Mouse (Mus musculus) kidney, embryonic 15.5 days (tissue): Measurements from ENCODE around the gene Fbxo6. TPM values are rescaled to one million over a fixed set of nuclear protein-coding genes. Genes with fewer than 3 reads are reported as not detected.
A peak's percentile ranks its signal among the peaks of the same experiment; 100 is the strongest.

Source experiments
- ATAC-seq: fragments of 200-750 bp; cut with Nextera tagmentation; replicated peaks from 2 replicates; pipeline ENCODE4 v1.8.0; 2017; ENCODE audit warnings: moderate TSS enrichment; ENCODE audit not compliant: low FRiP score
- H3K27ac ChIP-seq: fragments of 300-500 bp; sonication (generic); 2 replicates; pipeline ENCODE4 v1.5.1; 2015; ENCODE audit warnings: mild to moderate bottlenecking, inconsistent platforms
- H3K27me3 ChIP-seq: fragments of 300-500 bp; sonication (generic); 2 replicates; pipeline ENCODE4 v1.6.1; 2015; ENCODE audit warnings: inconsistent platforms
- H3K36me3 ChIP-seq: fragments of 300-500 bp; sonication (generic); 2 replicates; pipeline ENCODE4 v1.6.1; 2015; ENCODE audit warnings: inconsistent platforms
- H3K4me1 ChIP-seq: fragments of 300-500 bp; sonication (generic); 2 replicates; pipeline ENCODE4 v1.6.1; 2015; ENCODE audit warnings: inconsistent platforms
- H3K4me2 ChIP-seq: fragments of 300-500 bp; sonication (generic); 2 replicates; pipeline ENCODE4 v1.6.1; 2015; ENCODE audit warnings: moderate library complexity, mild to moderate bottlenecking, inconsistent platforms
- H3K4me3 ChIP-seq: fragments of 300-500 bp; sonication (generic); replicated peaks from 2 replicates; pipeline ENCODE4 v1.5.1; 2015; ENCODE audit warnings: mild to moderate bottlenecking, inconsistent platforms
- H3K9ac ChIP-seq: fragments of 300-500 bp; sonication (generic); 2 replicates; pipeline ENCODE4 v1.6.1; 2015; ENCODE audit warnings: mild to moderate bottlenecking, inconsistent platforms
- H3K9me3 ChIP-seq: fragments of 300-500 bp; sonication (generic); replicated peaks from 2 replicates; pipeline ENCODE4 v1.6.1; 2016; ENCODE audit warnings: inconsistent platforms
- WGBS: fragments of 180-500 bp; shearing (Covaris S2); methylation state at CpG from one replicate; pipeline ENCODE4 v1.1.7; 2015; ENCODE audit warnings: mixed read lengths; 5-methylcytosine and 5-hydroxymethylcytosine counted together
- polyA plus RNA-seq: library from polyadenylated mRNA; unstranded; fragments of >200 nt; fragmentation: Nextera tagmentation; extraction: Ambion mirVana; gene quantifications from 2 replicates; pipeline ENCODE4 v1.2.1, GENCODE M21; 2015

Fbxo6 gene
- polyA plus RNA-seq, 1 experiment from 2014 or later = 19.9 TPM

- H3K27me3 ChIP-seq = peaks cover 65% of the 10 kb centered on the region
- ATAC-seq = peak; percentile 84
- H3K4me2 ChIP-seq = peak overlapping the region; percentile 99
- H3K4me3 ChIP-seq = peak overlapping the region; percentile 64
- peak overlapping the region; percentile 59 for H3K9ac ChIP-seq
- WGBS = under 1% methylated on average over 49 of the region's 55 CpGs
- H3K9me3 ChIP-seq = no peaks in the 10 kb centered on the region
- no peaks in the 10 kb centered on the region for H3K36me3 ChIP-seq
- H3K27ac ChIP-seq = peak overlapping the region; percentile 60
- peaks cover 46% of the 10 kb centered on the region for H3K4me1 ChIP-seq
Observed at GRCm38 (mm10) chr4:148159544-148160435, 7.8 kb upstream of the Fbxo6 start.

GRCm38 (mm10) chr4:148158436-148159348 lies 6.8 kb upstream of the Fbxo6 start:
- H3K9ac ChIP-seq = peak overlapping the region; percentile 59
- WGBS = 33% methylated on average over 27 of the region's 27 CpGs
- no peak overlapping the region for H3K27ac ChIP-seq

DNA sequence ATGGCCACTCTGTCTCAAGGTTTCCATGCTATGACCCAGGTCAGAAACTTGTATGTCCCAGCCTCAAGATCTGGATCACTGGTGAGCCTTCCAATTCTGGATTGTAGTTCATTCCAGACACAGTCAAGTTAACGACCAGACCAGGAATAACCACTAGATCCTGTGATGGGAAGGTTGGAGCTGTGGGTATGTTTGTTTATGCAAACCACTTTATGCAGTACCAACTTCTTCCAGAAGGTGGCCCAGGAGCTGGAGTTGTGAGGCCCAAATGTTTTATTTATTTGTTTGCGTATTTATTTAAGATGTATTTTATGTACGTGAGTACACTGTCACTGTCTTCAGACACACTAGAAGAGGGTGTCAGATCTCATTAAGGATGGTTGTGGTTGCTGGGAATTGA lies 3.0 kb upstream of the Fbxo6 start:
- H3K36me3 ChIP-seq = 0 out of 2 replicates have a peak, but pooled peaks cover 5% of the 10 kb centered on the region
- H3K4me2 ChIP-seq = no peak overlapping the region
- H3K9ac ChIP-seq = no peak overlapping the region
- peaks cover 18% of the 10 kb centered on the region for H3K27me3 ChIP-seq
- H3K9me3 ChIP-seq = no peaks in the 10 kb centered on the region
- ATAC-seq = no peak
- WGBS = 70% methylated on average over 3 of the region's 3 CpGs
- no peak overlapping the region for H3K4me3 ChIP-seq
- H3K27ac ChIP-seq = no peak overlapping the region
- H3K4me1 ChIP-seq = peaks cover 33% of the 10 kb centered on the region

More at GRCm38 (mm10) chr4:148158436-148159348, 6.8 kb upstream of the Fbxo6 start:
- Histone ChIP-seq H3K36me3 (0 out of 2 replicates have a peak, but pooled peaks cover 5% of the 10 kb centered on the region), H3K4me1 (peaks cover 35% of the 10 kb centered on the region), H3K4me2 (peak overlapping the region; percentile 99), H3K4me3 (peak overlapping the region; percentile 64), H3K27me3 (peaks cover 54% of the 10 kb centered on the region), H3K9me3 (no peaks in the 10 kb centered on the region)
- no peak for ATAC-seq

- H3K9me3 ChIP-seq = no peaks in the 10 kb centered on the region
- 0 out of 2 replicates have a peak, but pooled peaks cover 5% of the 10 kb centered on the region for H3K36me3 ChIP-seq
- no peak overlapping the region for H3K4me2 ChIP-seq
- H3K27me3 ChIP-seq = peaks cover 16% of the 10 kb centered on the region
- peaks cover 34% of the 10 kb centered on the region for H3K4me1 ChIP-seq
- 88% methylated on average over 4 of the region's 4 CpGs for WGBS
- H3K4me3 ChIP-seq = no peak overlapping the region
- H3K9ac ChIP-seq = no peak overlapping the region
- no peak for ATAC-seq
- no peak overlapping the region for H3K27ac ChIP-seq
Observed at GRCm38 (mm10) chr4:148154006-148154405, 2.1 kb upstream of the Fbxo6 start.

- peaks cover 7% of the 10 kb centered on the region; the same call in 1 of the 2 replicates for H3K36me3 ChIP-seq
- H3K4me3 ChIP-seq = no peak overlapping the region
- no peaks in the 10 kb centered on the region for H3K9me3 ChIP-seq
- H3K27ac ChIP-seq = no peak overlapping the region
- H3K4me1 ChIP-seq = peaks cover 32% of the 10 kb centered on the region
- 0 out of 2 replicates have a peak, but pooled peaks cover 6% of the 10 kb centered on the region for H3K27me3 ChIP-seq
- H3K9ac ChIP-seq = no peak overlapping the region
- WGBS = 79% methylated on average over 5 of the region's 5 CpGs
- no peak for ATAC-seq
- H3K4me2 ChIP-seq = 0 out of 2 replicates have a peak overlapping the region, but pooled peaks have one; percentile 97
Observed at GRCm38 (mm10) chr4:148152547-148152946, 607 bp upstream of the Fbxo6 start.

DNA sequence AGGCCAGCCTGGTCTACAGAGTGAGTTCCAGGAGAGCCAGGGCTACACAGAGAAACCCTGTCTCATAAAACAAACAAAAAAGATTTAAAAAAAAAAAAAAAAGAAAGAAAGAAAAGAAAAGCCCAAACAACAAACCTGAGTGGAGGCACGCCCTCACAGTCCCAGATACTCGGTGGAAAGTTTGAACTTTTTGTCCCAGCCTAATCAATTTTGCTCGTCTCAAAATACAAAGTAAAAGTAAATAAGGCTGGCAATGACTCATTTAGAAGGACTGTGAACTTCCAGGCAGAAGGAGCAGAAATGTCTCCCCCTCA lies 1.0 kb downstream of the Fbxo6 start:
- peak overlapping the region; percentile 89 for H3K27ac ChIP-seq
- no peaks in the 10 kb centered on the region for H3K9me3 ChIP-seq
- H3K4me3 ChIP-seq = peak overlapping the region; percentile 72
- H3K36me3 ChIP-seq = peaks cover 17% of the 10 kb centered on the region
- no peak for ATAC-seq
- H3K4me1 ChIP-seq = peaks cover 32% of the 10 kb centered on the region
- peak overlapping the region; percentile 97 for H3K4me2 ChIP-seq
- 15% methylated on average over 3 of the region's 3 CpGs for WGBS
- 0 out of 2 replicates have a peak, but pooled peaks cover 6% of the 10 kb centered on the region for H3K27me3 ChIP-seq
- no peak overlapping the region for H3K9ac ChIP-seq

DNA sequence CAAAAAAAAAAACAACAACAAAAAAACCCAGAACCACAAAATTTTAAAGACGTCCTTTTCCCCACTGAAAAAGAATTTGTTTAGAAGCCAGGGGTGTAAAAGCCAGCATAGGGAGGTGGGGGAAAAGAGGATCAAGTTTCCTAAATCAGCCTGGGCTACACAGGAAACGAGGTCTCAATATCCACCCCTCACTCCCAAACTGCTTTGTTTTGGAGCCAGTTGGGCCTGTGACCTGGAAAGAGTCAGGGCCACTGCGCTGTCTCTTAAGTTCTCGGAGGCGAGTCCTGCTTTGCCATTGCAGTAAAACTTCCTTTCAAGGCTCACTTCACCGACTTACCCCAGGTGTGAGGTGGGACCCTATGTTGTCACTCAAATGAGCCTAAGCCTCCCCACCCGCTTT lies 1.7 kb downstream of the Fbxo6 start:
- no peak overlapping the region for H3K9ac ChIP-seq
- H3K9me3 ChIP-seq = no peaks in the 10 kb centered on the region
- H3K4me1 ChIP-seq = peaks cover 32% of the 10 kb centered on the region
- 32% methylated on average over 7 of the region's 7 CpGs for WGBS
- peak overlapping the region; percentile 89 for H3K27ac ChIP-seq
- H3K36me3 ChIP-seq = peaks cover 24% of the 10 kb centered on the region
- H3K27me3 ChIP-seq = 0 out of 2 replicates have a peak, but pooled peaks cover 6% of the 10 kb centered on the region
- ATAC-seq = no peak
- H3K4me3 ChIP-seq = no peak overlapping the region; the same call in 1 of the 2 replicates
- H3K4me2 ChIP-seq = peak overlapping the region; percentile 97

DNA sequence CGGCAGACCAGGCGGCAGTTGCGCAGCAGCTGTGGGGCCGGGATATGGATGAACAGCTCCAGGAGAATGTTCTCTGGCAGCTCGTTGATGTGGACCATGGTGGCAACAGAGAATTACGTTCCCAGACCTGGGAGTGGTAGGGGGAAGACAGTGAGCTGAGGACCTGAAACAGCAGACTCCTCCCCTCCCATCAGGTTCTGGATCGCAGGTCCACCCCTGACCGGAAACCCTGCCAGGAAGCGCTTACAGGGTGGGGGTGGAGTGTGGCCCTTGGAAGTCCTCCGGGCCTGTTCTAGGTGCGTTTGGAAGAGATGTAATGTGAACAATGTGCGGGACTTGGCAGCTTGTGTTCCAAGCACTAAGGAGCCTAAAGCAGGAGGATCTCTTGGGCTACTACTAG lies 2.4 kb downstream of the Fbxo6 start:
- 29% methylated on average over 12 of the region's 12 CpGs for WGBS
- Histone ChIP-seq H3K27me3 (0 out of 2 replicates have a peak, but pooled peaks cover 6% of the 10 kb centered on the region), H3K4me1 (peaks cover 32% of the 10 kb centered on the region), H3K9me3 (no peaks in the 10 kb centered on the region), H3K27ac (peak overlapping the region; percentile 89), H3K4me2 (peak overlapping the region; percentile 97), H3K9ac (no peak overlapping the region), H3K36me3 (peaks cover 29% of the 10 kb centered on the region), H3K4me3 (no peak overlapping the region)
- ATAC-seq = 0 out of 2 replicates have a peak, but pooled peaks have one; percentile 2

- Histone ChIP-seq H3K4me2 (no peak overlapping the region), H3K9me3 (no peaks in the 10 kb centered on the region), H3K4me1 (peaks cover 32% of the 10 kb centered on the region), H3K9ac (no peak overlapping the region), H3K4me3 (no peak overlapping the region), H3K27ac (no peak overlapping the region), H3K27me3 (0 out of 2 replicates have a peak, but pooled peaks cover 6% of the 10 kb centered on the region), H3K36me3 (peaks cover 24% of the 10 kb centered on the region)
- 96% methylated on average over 2 of the region's 2 CpGs for WGBS
- ATAC-seq = no peak
Observed at GRCm38 (mm10) chr4:148147714-148148113, 4.2 kb downstream of the Fbxo6 start.

GRCm38 (mm10) chr4:148143721-148144120 lies 8.2 kb downstream of the Fbxo6 start:
- ATAC-seq = no peak
- WGBS = 88% methylated on average over 5 of the region's 5 CpGs
- H3K4me2 ChIP-seq = no peak overlapping the region
- H3K4me3 ChIP-seq = no peak overlapping the region
- H3K27ac ChIP-seq = no peak overlapping the region
- peaks cover 7% of the 10 kb centered on the region for H3K27me3 ChIP-seq
- no peaks in the 10 kb centered on the region for H3K9me3 ChIP-seq
- no peak overlapping the region for H3K9ac ChIP-seq
- H3K36me3 ChIP-seq = peaks cover 24% of the 10 kb centered on the region
- H3K4me1 ChIP-seq = peaks cover 8% of the 10 kb centered on the region

DNA sequence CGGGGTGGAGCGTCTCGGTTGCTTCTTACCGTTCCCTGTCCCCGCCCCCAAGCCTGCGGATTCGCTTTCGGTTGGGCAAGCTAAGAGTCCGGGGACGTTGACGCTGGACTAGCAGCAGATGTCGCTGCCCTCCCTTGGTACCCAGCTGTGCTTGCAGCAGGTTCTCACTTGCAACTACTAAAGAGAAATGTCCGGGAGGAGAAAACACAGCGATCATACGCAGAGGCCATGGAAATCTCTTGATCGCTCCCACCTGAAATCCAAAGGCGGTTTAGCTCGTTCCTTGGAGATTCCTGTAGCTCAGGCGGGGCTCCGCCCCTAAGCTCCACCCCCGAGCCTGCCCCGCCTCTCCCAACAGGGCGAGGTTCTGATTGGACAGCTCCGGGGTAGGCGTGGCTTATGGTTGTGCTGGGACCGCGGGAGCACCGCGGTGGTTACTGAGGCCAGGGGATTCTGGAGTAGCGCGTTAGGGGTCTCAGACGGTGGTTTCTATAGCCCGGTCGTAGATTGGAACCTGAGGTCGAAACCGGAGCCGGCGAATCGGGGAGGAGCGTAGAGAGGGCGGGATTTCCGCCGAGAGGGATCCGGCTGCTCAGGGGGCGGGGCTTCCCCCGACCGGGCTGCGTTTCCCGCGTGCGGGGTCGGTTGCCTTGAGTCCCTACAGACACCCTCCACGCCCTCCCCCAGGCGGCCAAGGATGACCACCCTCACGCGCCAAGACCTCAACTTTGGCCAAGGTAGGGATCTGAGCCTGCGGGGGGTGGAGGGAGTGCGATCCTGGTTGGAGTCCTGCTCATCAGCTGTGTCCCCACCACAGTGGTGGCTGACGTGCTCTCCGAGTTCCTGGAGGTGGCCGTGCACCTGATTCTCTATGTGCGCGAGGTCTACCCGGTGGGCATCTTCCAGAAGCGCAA lies 11.6 kb downstream of the Fbxo6 start:
- Histone ChIP-seq H3K4me2 (peak overlapping the region; percentile 95), H3K36me3 (peaks cover 6% of the 10 kb centered on the region), H3K9ac (peak overlapping the region; percentile 78), H3K9me3 (no peaks in the 10 kb centered on the region), H3K4me1 (peaks cover 6% of the 10 kb centered on the region), H3K27me3 (peaks cover 25% of the 10 kb centered on the region), H3K27ac (peak overlapping the region; percentile 97), H3K4me3 (peak overlapping the region; percentile 78)
- under 1% methylated on average over 65 of the region's 65 CpGs for WGBS
- ATAC-seq = peak; percentile 95
